Mouse (Mus musculus): ENCODE measurements around the gene Klhl13.

Klhl13 gene

DNA sequence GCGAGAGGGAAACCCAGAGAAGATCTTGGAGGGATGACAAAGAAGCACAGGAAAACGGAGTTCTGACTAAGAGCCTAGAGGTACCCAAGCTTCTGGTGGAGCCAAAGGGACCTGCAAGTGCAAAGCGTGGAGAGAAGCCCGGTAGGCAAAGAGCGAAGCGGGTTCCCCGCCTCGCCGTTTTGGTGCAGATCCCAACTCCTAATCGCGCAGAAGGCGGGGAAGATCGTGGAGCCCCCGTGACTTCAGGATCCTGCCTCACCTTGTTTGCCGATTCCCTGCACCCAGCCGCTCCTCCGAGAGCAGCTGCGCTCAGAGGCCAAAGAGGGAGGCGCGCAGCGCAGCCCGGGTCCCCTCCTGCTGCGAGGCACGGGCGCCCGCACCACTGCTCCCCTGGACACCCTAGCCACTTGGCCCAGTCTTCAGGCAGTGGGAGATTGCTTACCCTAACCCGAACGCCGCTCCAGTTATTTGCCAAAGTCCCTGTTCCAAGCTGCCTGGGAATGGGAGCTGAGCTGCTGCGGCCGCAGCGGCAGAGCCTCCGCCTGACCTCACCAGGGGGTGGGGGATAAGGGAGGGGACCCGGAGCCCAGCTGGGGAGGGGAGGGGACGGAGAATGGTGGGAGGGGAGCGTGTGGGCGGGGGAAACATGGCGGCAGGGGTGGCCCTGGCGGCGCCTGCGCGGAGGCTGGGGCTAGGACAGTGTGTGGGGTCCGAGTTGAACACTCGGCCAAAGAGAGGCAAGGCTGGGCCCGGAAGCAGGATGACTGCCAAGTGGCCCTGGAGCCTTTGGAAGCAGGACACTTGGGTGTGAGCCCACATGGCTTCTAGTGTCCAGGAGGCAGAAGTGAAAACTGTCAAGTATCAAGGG, at the start of gene Klhl13:
Klhl13 (minus strand) TSS at position 569 of the 868 bp plus-strand sequence.
- DNase-seq (ENCODE audit: low spot score in 2 of 2): no peak

DNA sequence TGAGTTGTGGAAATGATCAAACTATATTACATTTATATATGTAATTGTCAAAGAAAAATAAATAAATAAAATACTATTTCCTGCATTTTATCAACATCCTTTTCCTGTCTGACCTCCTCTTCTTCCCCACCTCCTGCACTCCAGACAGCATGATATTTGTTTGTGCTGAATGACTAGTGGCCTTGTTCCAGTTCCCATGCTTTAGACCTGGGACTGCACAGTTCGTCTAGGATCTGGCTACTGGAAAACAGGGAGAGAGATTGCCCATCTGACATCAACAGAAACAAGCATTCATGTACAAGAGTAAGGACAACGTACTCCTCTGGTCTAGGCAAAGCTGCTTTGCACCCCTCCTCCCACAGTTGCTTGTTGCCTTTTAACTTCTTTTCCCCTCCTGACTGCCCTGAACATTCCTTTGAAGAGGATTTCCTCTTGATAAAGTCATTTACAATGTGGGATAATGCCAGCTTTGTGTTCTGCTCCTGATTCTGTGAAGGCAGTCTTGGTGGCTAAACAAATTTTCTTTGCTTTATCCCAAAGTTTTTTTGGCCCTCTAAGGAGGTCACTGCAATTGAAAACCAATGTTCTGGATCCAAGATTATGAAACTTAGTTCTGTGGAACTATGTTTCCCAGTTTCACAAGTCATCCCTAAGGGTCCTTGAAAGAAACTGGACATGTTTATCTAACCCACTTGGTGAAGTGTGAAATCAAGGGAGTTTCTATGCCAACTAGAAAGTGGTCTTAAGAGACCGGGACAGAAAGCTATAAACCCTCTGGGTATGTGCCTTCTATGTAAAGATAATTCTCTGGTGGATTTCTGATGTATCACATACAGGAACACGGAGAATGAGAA, 44.6 kb upstream of the Klhl13 start:
- DNase-seq (ENCODE audit: low spot score in 2 of 2): no peak

DNA sequence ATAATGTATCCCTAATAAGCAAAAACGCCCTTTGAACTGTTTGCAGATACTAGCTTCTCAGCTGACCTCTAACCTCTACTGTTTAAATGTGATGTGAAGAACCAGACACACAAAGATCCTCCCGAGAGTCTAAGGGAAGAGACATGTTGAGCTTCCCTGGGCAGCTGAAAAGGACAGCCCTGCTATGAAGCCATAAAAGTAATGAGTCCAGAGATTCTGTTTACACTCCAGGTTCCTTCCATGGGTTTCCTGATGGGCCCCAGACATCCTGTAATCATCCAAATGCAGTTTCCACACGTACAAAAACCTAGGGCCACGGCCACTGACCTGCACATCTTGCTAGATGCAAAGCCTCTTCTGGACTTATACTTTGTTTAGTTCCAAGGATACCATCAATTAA, 23.8 kb upstream of the Klhl13 start:
- DNase-seq (ENCODE audit: low spot score in 2 of 2): no peak

DNA sequence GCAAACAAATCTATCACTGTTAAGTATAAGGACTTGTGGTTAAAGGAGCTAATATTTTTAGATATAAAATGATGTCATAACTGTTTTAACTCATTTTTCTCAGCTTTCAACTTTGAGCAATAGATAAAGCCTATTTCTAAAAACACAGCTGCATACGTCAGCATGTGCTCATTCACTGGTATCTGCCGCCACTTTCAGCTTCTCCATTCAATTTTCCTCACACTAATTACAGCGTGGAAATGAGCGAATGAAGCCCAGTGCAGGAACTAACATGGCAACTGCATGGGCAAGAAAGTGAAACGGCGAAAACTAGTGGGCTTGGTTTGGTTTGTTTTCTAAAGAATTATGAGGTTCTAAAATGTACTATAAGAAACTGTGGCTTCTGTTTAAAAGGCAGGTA, 1.4 kb downstream of the Klhl13 start:
- DNase-seq (ENCODE audit: low spot score in 2 of 2): no peak

DNA sequence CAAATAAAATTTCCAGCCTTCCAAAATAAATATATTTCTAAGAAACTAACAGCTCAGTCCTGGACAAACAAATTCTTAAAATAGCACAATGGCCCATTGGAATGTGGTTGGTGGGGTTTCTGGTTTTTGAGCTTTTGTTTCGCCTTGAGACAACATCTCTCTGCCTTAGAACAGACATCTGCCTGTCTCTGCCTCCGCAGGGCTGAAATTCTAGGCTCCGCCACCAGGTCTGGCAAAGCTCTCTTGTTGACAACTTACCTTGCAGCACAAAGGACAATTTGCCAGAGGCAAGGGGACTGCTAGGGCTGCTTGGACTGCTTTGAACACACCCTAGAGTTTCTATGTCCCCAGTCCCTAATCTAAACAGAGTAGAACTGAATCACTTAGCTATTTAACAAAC, 4.4 kb downstream of the Klhl13 start:
- DNase-seq (ENCODE audit: low spot score in 2 of 2): no peak

DNA sequence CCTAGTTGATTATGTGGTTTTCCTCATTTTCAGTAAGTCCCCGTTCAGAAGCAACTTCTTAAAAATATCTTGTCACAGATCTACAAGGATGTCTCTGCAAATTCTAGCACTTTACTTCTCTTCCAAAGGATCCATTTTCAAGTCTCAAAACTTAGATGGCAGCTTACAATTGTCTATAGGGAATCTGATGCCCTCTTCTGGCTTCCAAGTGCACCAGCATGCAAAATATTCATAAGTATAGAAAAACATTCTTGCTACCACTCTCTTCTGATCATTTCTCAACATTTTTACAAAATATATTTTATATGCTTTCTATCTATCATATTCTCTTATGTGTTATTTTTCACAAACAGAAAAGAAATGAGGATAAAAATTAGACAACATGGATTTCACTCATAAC, 14.8 kb downstream of the Klhl13 start:
- no peak for DNase-seq (ENCODE audit: low spot score in 2 of 2)

DNA sequence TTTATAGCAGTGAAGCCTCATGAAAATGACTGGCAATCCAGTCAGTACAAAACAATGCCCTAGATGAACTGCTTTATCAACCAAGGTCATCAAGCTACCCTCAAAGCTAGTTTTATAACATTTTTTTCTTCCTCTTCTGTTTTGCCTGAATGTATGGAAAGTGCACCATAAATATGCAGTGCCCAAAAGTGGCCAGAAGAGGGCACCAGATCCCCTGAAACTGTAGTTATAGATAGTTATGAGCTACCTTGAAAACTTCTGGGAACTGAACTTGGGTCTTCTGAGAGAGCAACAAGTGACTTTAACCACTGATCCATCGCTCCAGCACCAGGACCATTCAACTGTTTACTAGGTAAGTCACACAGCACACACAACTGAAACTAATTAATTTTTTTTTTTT, 36.8 kb downstream of the Klhl13 start:
- no peak for DNase-seq (ENCODE audit: low spot score in 2 of 2)

DNA sequence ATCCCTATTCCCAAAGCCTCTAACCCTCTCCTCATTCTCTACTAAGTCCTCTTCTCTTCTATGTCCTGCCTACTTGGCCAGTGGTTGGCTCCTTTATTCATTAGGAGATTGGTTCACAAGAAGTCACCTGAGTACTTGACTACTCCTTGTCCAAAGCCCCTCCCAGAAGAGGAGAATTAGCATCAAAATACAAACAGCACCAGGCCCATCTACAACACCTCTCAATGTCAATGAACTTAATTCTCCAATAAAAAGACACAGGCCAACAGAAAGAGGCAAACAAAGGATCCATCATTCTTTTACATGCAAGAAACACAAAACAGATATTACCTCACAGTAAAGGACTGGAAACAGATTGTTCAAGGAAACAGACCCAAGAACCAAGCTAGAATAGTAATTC, 46.0 kb downstream of the Klhl13 start:
- no peak for DNase-seq (ENCODE audit: low spot score in 2 of 2)

DNA sequence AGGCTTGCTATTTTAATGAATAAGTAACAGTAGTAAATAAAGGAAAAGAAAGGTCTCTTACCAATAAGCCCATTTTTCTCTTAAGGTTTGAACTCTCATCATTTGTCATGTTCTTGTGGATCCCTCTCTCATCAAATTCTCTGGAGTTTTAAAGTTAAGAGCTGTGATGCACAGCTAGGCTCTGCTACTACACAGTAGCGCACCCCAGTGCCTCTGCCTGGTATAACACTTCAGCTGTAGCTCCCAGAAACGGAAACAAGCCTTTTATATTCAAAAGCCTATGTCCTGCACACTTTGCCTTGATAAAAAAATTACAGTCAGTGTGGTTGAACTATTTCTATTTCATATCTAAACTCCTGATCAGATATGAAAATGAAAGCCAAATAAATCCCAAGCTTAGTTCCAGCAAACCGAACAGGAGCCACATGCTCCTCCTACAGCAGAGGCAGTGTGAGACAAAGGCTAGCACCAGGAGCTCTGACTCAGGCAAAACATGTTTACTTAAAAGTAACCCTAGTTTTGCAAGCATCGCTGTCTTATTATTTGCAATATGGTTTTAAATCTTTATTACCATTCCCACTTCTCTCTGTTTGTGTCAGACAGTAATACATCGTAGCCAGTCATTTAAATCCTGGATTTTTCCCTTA, 68.8 kb downstream of the Klhl13 start:
- DNase-seq (ENCODE audit: low spot score in 2 of 2): no peak

DNA sequence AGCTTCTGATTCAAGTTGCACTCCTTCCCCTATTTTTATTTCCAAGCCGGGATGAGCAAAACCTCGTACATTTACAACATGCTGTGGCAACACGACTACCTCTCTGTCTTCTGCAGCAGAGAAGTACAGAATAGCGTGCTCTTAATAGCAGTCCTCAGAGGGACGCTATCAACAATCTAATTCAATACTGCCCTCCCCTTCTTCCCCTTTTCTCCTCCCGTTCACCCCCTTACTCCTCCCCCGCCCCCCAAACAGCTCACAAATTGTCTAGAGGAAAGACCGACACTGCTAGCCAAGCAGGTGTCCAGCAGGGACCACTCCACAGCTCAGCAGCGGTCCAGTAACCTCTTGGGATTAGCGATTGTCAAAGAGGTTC, 79.5 kb downstream of the Klhl13 start:
- DNase-seq (ENCODE audit: low spot score in 2 of 2): no peak

DNA sequence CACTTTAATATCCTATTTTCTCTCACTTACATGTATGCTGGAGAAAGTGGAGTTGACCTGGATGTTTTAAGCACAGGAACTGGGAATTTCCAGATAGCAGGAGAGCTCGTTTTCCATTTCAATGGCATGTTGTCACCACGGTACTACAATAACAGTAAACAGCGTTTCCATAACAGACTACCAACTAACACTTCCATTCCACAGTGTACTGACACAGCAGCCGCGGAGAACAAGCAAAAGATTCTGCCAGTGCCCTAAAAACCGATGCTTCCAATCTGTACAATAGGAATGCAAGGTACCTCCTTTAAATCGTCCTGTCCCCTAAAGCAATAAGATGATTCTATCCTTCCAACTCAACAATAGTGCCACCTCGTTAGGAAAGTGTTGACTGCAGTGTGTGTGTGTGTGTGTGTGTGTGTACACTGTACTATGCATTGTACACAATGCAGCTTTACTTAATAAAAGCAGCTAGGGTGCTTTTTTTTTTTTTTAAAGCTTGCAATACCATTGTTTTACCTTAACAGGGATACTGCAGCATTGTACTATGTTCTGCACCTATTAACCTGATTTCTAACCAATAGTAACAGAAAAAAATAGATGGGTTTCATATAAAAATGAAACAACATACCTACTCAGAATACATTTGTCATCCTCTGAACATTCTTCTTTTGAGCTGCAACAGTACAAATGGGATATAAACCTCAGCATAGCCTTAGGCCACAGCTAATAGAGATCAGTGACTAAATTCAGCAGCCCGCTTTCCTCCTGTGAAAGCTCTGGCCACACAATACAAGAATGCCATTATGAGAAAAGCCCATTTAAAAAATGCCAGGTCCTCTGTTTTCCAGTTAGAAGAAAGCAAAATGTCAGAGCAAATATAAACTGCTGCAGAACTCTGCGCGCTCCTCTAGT, 80.1 kb downstream of the Klhl13 start:
- DNase-seq (ENCODE audit: low spot score in 2 of 2): no peak

DNA sequence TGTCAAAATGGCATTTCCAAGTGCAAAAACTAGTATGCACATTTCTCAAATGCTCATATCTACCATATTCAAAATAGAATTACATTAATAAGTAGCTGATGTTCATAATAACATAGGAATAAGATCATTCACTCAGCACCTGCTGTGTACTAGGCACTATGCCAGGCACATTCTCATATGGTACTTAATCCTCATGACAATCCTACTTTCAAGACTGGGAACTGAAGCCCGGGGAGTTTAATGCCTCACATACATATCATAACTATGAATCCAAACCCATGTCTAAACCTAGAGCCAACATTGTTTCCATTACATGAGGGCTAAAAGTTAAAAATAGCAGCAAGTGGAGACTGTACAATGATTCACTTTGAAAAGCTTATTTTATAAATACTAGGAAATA, 97.3 kb downstream of the Klhl13 start:
- no peak for DNase-seq (ENCODE audit: low spot score in 2 of 2)

DNA sequence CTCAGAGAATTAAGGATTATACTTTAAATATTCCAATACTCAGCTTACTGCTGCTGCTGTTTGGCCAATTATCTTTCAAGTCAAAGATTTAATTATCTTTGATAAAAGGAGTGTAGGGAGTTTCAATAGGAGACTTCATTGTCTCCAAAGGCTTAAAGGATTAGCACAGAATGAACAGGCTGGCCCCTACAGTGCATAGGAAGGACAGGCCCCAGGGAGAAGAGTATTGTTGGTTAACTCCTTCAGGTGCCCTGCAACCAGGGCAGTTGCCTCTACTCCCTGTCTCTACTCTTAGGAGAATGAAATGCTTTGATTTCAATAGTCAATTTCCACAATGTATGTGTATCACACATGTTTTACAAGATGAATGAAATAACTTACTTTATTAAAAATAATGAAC, 116.1 kb downstream of the Klhl13 start:
- no peak for DNase-seq (ENCODE audit: low spot score in 2 of 2)
